ENCODE assay signal across 1 mouse cellular context in the genomic region with DNA sequence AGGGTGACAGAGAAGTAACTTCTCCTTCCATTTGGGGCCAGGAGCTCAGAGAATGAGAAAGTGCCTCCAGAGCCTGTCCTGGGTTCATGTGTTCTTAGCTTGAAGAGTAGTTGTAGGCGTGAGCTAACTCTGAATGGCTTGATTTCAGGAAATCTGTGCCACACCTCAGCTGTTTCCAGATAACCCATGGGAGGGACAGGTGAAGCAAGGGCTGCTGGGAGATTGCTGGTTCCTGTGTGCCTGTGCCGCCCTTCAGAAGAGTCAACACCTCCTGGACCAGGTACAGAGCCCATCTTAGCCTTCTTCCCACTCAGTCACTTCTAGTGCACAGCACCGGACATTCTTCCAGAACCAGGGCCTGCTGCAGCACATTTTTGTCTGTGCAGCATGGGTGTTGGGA.
TF ChIP-seq lines count a peak whose summit lies in the region.

No protein-coding gene starts in this region.

TF ChIP-seq in MEL, 35 proteins besides CTCF, POLR2A, EP300 and RAD21:
- TF ChIP-seq ZMIZ1 (IDR thresholded peaks at IDR 0.05; ENCODE audit: low read depth, low read length) (no peak), RCOR1 (IDR thresholded peaks at IDR 0.05; ENCODE audit: low read depth, low read length) (peak; percentile 49; the same call in 1 of the 2 replicates)
